Mouse (Mus musculus) MEL (cell line): ENCODE results near the gene Spag7. TPM values are rescaled to one million over a fixed set of nuclear protein-coding genes. Genes with fewer than 3 reads are reported as not detected.
A peak's percentile ranks its signal among the peaks of the same experiment; 100 is the strongest.

Source experiments
- DNase-seq: peaks from one replicate; pipeline ENCODE4 v3.0.0; 2011; ENCODE audit warnings: low read depth, low spot score
- H3K27ac ChIP-seq: 2 replicates; pipeline ENCODE4 v1.5.1; 2012; ENCODE audit warnings: low read depth, mild to moderate bottlenecking, control low read depth, low read length, moderate library complexity; ENCODE audit not compliant: control insufficient read depth
- H3K27me3 ChIP-seq, 2 experiments: fragments of 150-350 bp in 1 of 2; sonication (generic) in 1 of 2; 2 replicates each; pipeline ENCODE4 v1.6.1; 2012; ENCODE audit warnings: low read length in 2 of 2, mild to moderate bottlenecking in 2 of 2, improper control_type of control experiment in 1 of 2, moderate library complexity in 1 of 2; ENCODE audit not compliant: insufficient read depth in 2 of 2, control insufficient read depth in 1 of 2
- H3K36me3 ChIP-seq, 2 experiments: 2 replicates each; pipeline ENCODE4 v1.6.1; 2012 to 2014; ENCODE audit warnings: low read length in 2 of 2, improper control_type of control experiment in 1 of 2, inconsistent platforms in 1 of 2, mild to moderate bottlenecking in 1 of 2; ENCODE audit not compliant: insufficient read depth in 2 of 2, control insufficient read depth in 1 of 2
- H3K4me1 ChIP-seq, 2 experiments: fragments of 150-350 bp in 1 of 2; sonication (generic) in 1 of 2; 2 replicates each; pipeline ENCODE4 v1.6.1; 2012; ENCODE audit warnings: low read length in 2 of 2, improper control_type of control experiment in 1 of 2, mild to moderate bottlenecking in 1 of 2; ENCODE audit not compliant: insufficient read depth in 2 of 2, control insufficient read depth in 1 of 2
- H3K4me3 ChIP-seq, 2 experiments: fragments of 150-350 bp in 1 of 2; sonication (generic) in 1 of 2; 2 replicates each; pipeline ENCODE4 v1.5.1; 2012; ENCODE audit warnings: low read depth in 2 of 2, low read length in 2 of 2, mild to moderate bottlenecking in 2 of 2, moderate library complexity in 2 of 2, control low read depth in 1 of 2, improper control_type of control experiment in 1 of 2; ENCODE audit not compliant: control insufficient read depth in 1 of 2, insufficient read depth in 1 of 2
- H3K79me2 ChIP-seq: 2 replicates; pipeline ENCODE4 v1.6.1; 2012; ENCODE audit warnings: mild to moderate bottlenecking, low read length, moderate library complexity; ENCODE audit not compliant: control insufficient read depth, poor library complexity, insufficient read depth
- H3K9ac ChIP-seq: 2 replicates; pipeline ENCODE4 v1.6.1; 2012; ENCODE audit warnings: low read depth, mild to moderate bottlenecking, control low read depth, low read length, moderate library complexity; ENCODE audit not compliant: control insufficient read depth, poor library complexity, severe bottlenecking
- H3K9me3 ChIP-seq: fragments of 150-350 bp; sonication (generic); replicated peaks from 2 replicates; pipeline ENCODE4 v1.6.1; 2012; ENCODE audit warnings: mild to moderate bottlenecking, low read length, improper control_type of control experiment, moderate library complexity; ENCODE audit not compliant: insufficient read depth
- BHLHE40 ChIP-seq: IDR thresholded peaks from 2 replicates; pipeline ENCODE4 v1.6.1; 2012; ENCODE audit warnings: low read depth, mild to moderate bottlenecking, inconsistent platforms, low read length, improper control_type of control experiment, borderline replicate concordance
- CHD1 ChIP-seq: IDR thresholded peaks from 2 replicates; pipeline ENCODE4 v1.6.1; 2012; ENCODE audit warnings: low read depth, mild to moderate bottlenecking, inconsistent platforms, low read length, improper control_type of control experiment
- CHD2 ChIP-seq: IDR thresholded peaks from 2 replicates; pipeline ENCODE4 v1.6.1; 2011; ENCODE audit warnings: low read length, improper control_type of control experiment
- CTCF ChIP-seq, 3 experiments: IDR thresholded peaks in 2 of 3; conservative IDR thresholded peaks in 1 of 3; 2 replicates each; pipeline ENCODE4 v1.5.1; 2011 to 2012; ENCODE audit warnings: low read length in 3 of 3, low read depth in 2 of 3, mild to moderate bottlenecking in 2 of 3, improper control_type of control experiment in 1 of 3, inconsistent platforms in 1 of 3, mixed read lengths in 1 of 3, moderate library complexity in 1 of 3; ENCODE audit not compliant: control insufficient read depth in 1 of 3, insufficient read depth in 1 of 3, poor library complexity in 1 of 3, severe bottlenecking in 1 of 3
- E2F4 ChIP-seq: IDR thresholded peaks from 2 replicates; pipeline ENCODE4 v1.6.1; 2011; ENCODE audit warnings: low read depth, low read length, improper control_type of control experiment, borderline replicate concordance
- ELF1 ChIP-seq: IDR thresholded peaks from 2 replicates; pipeline ENCODE4 v1.6.1; 2014; ENCODE audit warnings: low read depth, mild to moderate bottlenecking, inconsistent platforms, low read length, improper control_type of control experiment, moderate library complexity
- EP300 ChIP-seq, 2 experiments: IDR thresholded peaks; 2 replicates each; pipeline ENCODE4 v1.6.1; 2011; ENCODE audit warnings: improper control_type of control experiment in 2 of 2, low read length in 2 of 2, low read depth in 1 of 2, mild to moderate bottlenecking in 1 of 2
- ETS1 ChIP-seq: IDR thresholded peaks from 2 replicates; pipeline ENCODE4 v1.6.1; 2012; ENCODE audit warnings: low read depth, mild to moderate bottlenecking, inconsistent platforms, low read length, improper control_type of control experiment, moderate library complexity
- GABPA ChIP-seq: IDR thresholded peaks from 2 replicates; pipeline ENCODE4 v1.6.1; 2012; ENCODE audit warnings: low read depth, mild to moderate bottlenecking, inconsistent platforms, low read length, improper control_type of control experiment, moderate library complexity
- GATA1 ChIP-seq: IDR thresholded peaks from 2 replicates; pipeline ENCODE4 v1.6.1; 2011; ENCODE audit warnings: low read depth, low read length, improper control_type of control experiment
- HCFC1 ChIP-seq: IDR thresholded peaks from 2 replicates; pipeline ENCODE4 v1.6.1; 2012; ENCODE audit warnings: low read depth, mild to moderate bottlenecking, inconsistent platforms, low read length, improper control_type of control experiment, moderate library complexity
- JUND ChIP-seq: IDR thresholded peaks from 2 replicates; pipeline ENCODE4 v1.6.1; 2011; ENCODE audit warnings: low read depth, mild to moderate bottlenecking, improper control_type of control experiment, low read length
- MAFK ChIP-seq: IDR thresholded peaks from 2 replicates; pipeline ENCODE4 v1.6.1; 2011; ENCODE audit warnings: low read depth, mild to moderate bottlenecking, low read length, improper control_type of control experiment, borderline replicate concordance
- MAX ChIP-seq: IDR thresholded peaks from 2 replicates; pipeline ENCODE4 v1.6.1; 2011; ENCODE audit warnings: low read length, improper control_type of control experiment
- MAZ ChIP-seq: IDR thresholded peaks from 2 replicates; pipeline ENCODE4 v1.6.1; 2012; ENCODE audit warnings: low read depth, mild to moderate bottlenecking, inconsistent platforms, low read length, improper control_type of control experiment
- MEF2A ChIP-seq: IDR thresholded peaks from 2 replicates; pipeline ENCODE4 v1.6.1; 2014; ENCODE audit warnings: low read depth, mild to moderate bottlenecking, inconsistent platforms, low read length, improper control_type of control experiment; ENCODE audit not compliant: poor library complexity, insufficient replicate concordance, severe bottlenecking; ENCODE audit errors: extremely low read depth
- MXI1 ChIP-seq: IDR thresholded peaks from 2 replicates; pipeline ENCODE4 v1.6.1; 2011; ENCODE audit warnings: mild to moderate bottlenecking, low read depth, low read length, improper control_type of control experiment
- MYB ChIP-seq: IDR thresholded peaks from 2 replicates; pipeline ENCODE4 v1.6.1; 2011; ENCODE audit warnings: mild to moderate bottlenecking, low read depth, low read length, improper control_type of control experiment
- MYC ChIP-seq: IDR thresholded peaks from 2 replicates; pipeline ENCODE4 v1.6.1; 2011; ENCODE audit warnings: low read depth, mild to moderate bottlenecking, low read length, improper control_type of control experiment, moderate library complexity
- NELFE ChIP-seq: IDR thresholded peaks from 2 replicates; pipeline ENCODE4 v1.6.1; 2011; ENCODE audit warnings: low read depth, low read length, improper control_type of control experiment
- NRF1 ChIP-seq: IDR thresholded peaks from 2 replicates; pipeline ENCODE4 v1.6.1; 2014; ENCODE audit warnings: low read depth, mild to moderate bottlenecking, inconsistent platforms, low read length, improper control_type of control experiment, moderate library complexity; ENCODE audit not compliant: poor library complexity, insufficient read depth, severe bottlenecking
- POLR2A ChIP-seq, 2 experiments: IDR thresholded peaks; 2 replicates each; pipeline ENCODE4 v1.6.1; 2011 to 2012; ENCODE audit warnings: low read length in 2 of 2, mild to moderate bottlenecking in 2 of 2, control low read depth in 1 of 2, improper control_type of control experiment in 1 of 2, low read depth in 1 of 2, moderate library complexity in 1 of 2; ENCODE audit not compliant: control insufficient read depth in 1 of 2, insufficient read depth in 1 of 2, poor library complexity in 1 of 2
- POLR2AphosphoS2 ChIP-seq: IDR thresholded peaks from 2 replicates; pipeline ENCODE4 v1.6.1; 2011; ENCODE audit warnings: low read length, improper control_type of control experiment
- RAD21 ChIP-seq: IDR thresholded peaks from 2 replicates; pipeline ENCODE4 v1.6.1; 2011; ENCODE audit warnings: mild to moderate bottlenecking, low read depth, low read length, improper control_type of control experiment
- RCOR1 ChIP-seq: IDR thresholded peaks from 2 replicates; pipeline ENCODE4 v1.6.1; 2012; ENCODE audit warnings: low read depth, mild to moderate bottlenecking, inconsistent platforms, low read length, improper control_type of control experiment
- SIN3A ChIP-seq: IDR thresholded peaks from 2 replicates; pipeline ENCODE4 v1.6.1; 2012; ENCODE audit warnings: low read length, improper control_type of control experiment, inconsistent platforms
- SMC3 ChIP-seq: IDR thresholded peaks from 2 replicates; pipeline ENCODE4 v1.6.1; 2011; ENCODE audit warnings: low read depth, low read length, improper control_type of control experiment
- TAL1 ChIP-seq: IDR thresholded peaks from 2 replicates; pipeline ENCODE4 v1.6.1; 2012; ENCODE audit warnings: mild to moderate bottlenecking, inconsistent platforms, low read length, moderate library complexity, mixed read lengths
- TBP ChIP-seq: IDR thresholded peaks from 2 replicates; pipeline ENCODE4 v1.8.0; 2011; ENCODE audit warnings: low read depth, low read length, improper control_type of control experiment
- TCF12 ChIP-seq: IDR thresholded peaks from 2 replicates; pipeline ENCODE4 v1.6.1; 2014; ENCODE audit warnings: low read depth, mild to moderate bottlenecking, inconsistent platforms, low read length, improper control_type of control experiment, moderate library complexity
- UBTF ChIP-seq: IDR thresholded peaks from 2 replicates; pipeline ENCODE4 v1.6.1; 2012; ENCODE audit warnings: low read depth, mild to moderate bottlenecking, inconsistent platforms, low read length, improper control_type of control experiment, moderate library complexity, borderline replicate concordance; ENCODE audit not compliant: insufficient read depth
- USF2 ChIP-seq, 2 experiments: IDR thresholded peaks; 2 replicates each; pipeline ENCODE4 v1.6.1; 2011 to 2012; ENCODE audit warnings: improper control_type of control experiment in 2 of 2, low read length in 2 of 2, borderline replicate concordance in 1 of 2, inconsistent platforms in 1 of 2, low read depth in 1 of 2, mild to moderate bottlenecking in 1 of 2; ENCODE audit not compliant: insufficient read depth in 1 of 2
- ZC3H11A ChIP-seq: IDR thresholded peaks from 2 replicates; pipeline ENCODE4 v1.6.1; 2012; ENCODE audit warnings: low read depth, mild to moderate bottlenecking, inconsistent platforms, low read length, improper control_type of control experiment
- ZMIZ1 ChIP-seq: IDR thresholded peaks from 2 replicates; pipeline ENCODE4 v1.6.1; 2012; ENCODE audit warnings: low read depth, mild to moderate bottlenecking, inconsistent platforms, low read length, improper control_type of control experiment, moderate library complexity
- ZNF384 ChIP-seq: IDR thresholded peaks from 2 replicates; pipeline ENCODE4 v1.6.1; 2012; ENCODE audit warnings: low read depth, mild to moderate bottlenecking, inconsistent platforms, low read length, improper control_type of control experiment
- polyA plus RNA-seq, 2 experiments: library from polyadenylated mRNA; stranded (reverse) in 1 of 2; unstranded in 1 of 2; fragments of >175 nt in 1 of 2; fragments of >200 nt in 1 of 2; gene quantifications; 2 replicates each; pipeline versions ENCODE4 v1.2.1 to v1.2.4; 2012; ENCODE audit warnings: low replicate concordance in 2 of 2, low read depth in 1 of 2; ENCODE audit not compliant: insufficient read length in 2 of 2, insufficient read depth in 1 of 2, missing spikeins in 1 of 2
- total RNA-seq: library from RNA; depleted of rRNA; stranded (reverse); fragments of 300-350 nt; gene quantifications from 2 replicates; pipeline ENCODE4 v1.2.3, GENCODE M21; 2012

Spag7 gene
- total and polyA plus RNA-seq, 3 experiments = 76.4 to 99.6 TPM; not detected in 1

- H3K9ac ChIP-seq = peak within 1 kb of the TSS; percentile 84
- H3K4me3 ChIP-seq = peak within 1 kb of the TSS; percentile 80 to 91
- no peaks in the 10 kb centered on the region for H3K9me3 ChIP-seq
- no peaks in the 10 kb centered on the region; the same call in 1 of the 2 replicates for H3K79me2 ChIP-seq
- H3K27me3 ChIP-seq = no peaks in the 10 kb centered on the region
- peak; percentile 97 for DNase-seq
- peak within 1 kb of the TSS; percentile 77 for H3K27ac ChIP-seq
- peaks cover 3 to 7% of the 10 kb centered on the region in 2 experiments; a peak in 3 of 4 replicates for H3K4me1 ChIP-seq
- H3K36me3 ChIP-seq = peaks cover 0 to 5% of the 10 kb centered on the region in 2 experiments; a peak in 2 of 4 replicates
- TF ChIP-seq E2F4 (no peak), ZNF384 (no peak), ZMIZ1 (no peak), RAD21 (no peak), CHD2 (no peak), POLR2AphosphoS2 (peak; percentile 64; the same call in 1 of the 2 replicates), MEF2A (no peak), GATA1 (no peak), MYC (no peak), MYB (no peak), USF2 (IDR thresholded peaks at IDR 0.05; ENCODE audit: borderline replicate concordance in 1 of 2, insufficient read depth in 1 of 2, low read depth in 1 of 2, low read length in 2 of 2) (no peak), CHD1 (peak; percentile 28; the same call in 1 of the 2 replicates), CTCF (IDR thresholded peaks at IDR 0.05 in 2 of 3, conservative IDR thresholded peaks at IDR 0.05 in 1 of 3; ENCODE audit: control insufficient read depth in 1 of 3, insufficient read depth in 1 of 3, low read depth in 2 of 3, low read length in 3 of 3, poor library complexity in 1 of 3, severe bottlenecking in 1 of 3) (no peak), RCOR1 (no peak), TBP (peak; percentile 48; the same call in 1 of the 2 replicates), ZC3H11A (no peak), BHLHE40 (no peak), POLR2A (IDR thresholded peaks at IDR 0.05; ENCODE audit: control insufficient read depth in 1 of 2, insufficient read depth in 1 of 2, low read depth in 1 of 2, low read length in 2 of 2, poor library complexity in 1 of 2) (peak; percentile 75 to 90), MAZ (0 out of 2 replicates have a peak, but pooled peaks have one; percentile 53), EP300 (IDR thresholded peaks at IDR 0.05; ENCODE audit: low read depth in 1 of 2, low read length in 2 of 2) (no peak), ELF1 (no peak), MAFK (no peak), TAL1 (no peak), HCFC1 (no peak; the same call in none of the 2 replicates), ETS1 (no peak), GABPA (no peak), MAX (0 out of 2 replicates have a peak, but pooled peaks have one; percentile 27), SIN3A (0 out of 2 replicates have a peak, but pooled peaks have one; percentile 61), UBTF (no peak), NRF1 (0 out of 2 replicates have a peak, but pooled peaks have one; percentile 44), TCF12 (peak; percentile 39; the same call in 1 of the 2 replicates), NELFE (peak; percentile 70), SMC3 (no peak), MXI1 (no peak), JUND (no peak)
Observed at GRCm38 (mm10) chr11:70699722-70700556, 30.7 kb upstream of the Spag7 start, which contains the start of the genes Inca1 and Kif1c. Inca1 (minus strand) TSS chr11:70700155. Kif1c (plus strand) TSS chr11:70700548.
